1 mouse cellular context compared by ENCODE assay signal in genomic region chr4:149098571-149098970, GRCm38 (mm10).
TF ChIP-seq lines count a peak whose summit lies in the region.

No protein-coding gene starts in this region.

TF ChIP-seq in CH12.LX, 34 proteins besides CTCF, POLR2A, EP300 and RAD21 (continued from another document):
- TF ChIP-seq BHLHE40 (IDR thresholded peaks at IDR 0.05; ENCODE audit: low read depth, low read length), result peak; percentile 78
- no peak for TF ChIP-seq MAFK (IDR thresholded peaks at IDR 0.05; ENCODE audit: insufficient replicate concordance, low read length)
